Mouse (Mus musculus): ENCODE data around the gene Rad51d.

DNA sequence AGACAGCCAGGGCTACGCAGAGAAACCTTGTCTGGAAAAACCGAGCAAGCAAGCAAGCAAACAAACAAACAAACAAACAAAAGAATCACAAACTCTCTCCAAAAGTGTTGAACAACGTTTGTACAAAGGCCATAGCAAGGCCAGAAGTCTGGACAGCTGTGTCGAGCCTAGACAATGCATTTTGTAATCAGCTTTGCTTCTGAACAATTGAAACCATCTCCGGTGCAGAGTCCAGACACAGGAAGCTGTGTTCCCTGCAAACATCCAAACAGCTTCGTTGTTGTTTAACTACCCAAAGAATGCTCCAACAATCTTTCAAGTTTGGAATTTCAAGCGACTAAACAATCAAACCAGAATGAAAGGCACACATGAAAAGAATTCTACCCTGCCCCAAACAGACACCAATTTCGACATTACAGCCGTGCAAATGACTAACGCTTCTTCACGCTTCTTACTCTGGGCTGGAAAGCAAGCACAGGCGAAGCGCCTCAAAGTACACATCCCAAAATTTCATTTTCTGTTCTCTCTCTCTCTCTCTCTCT is 33.0 kb downstream of the Rad51d start:
- no peak for TF ChIP-seq POLR2A (IDR thresholded peaks at IDR 0.05; ENCODE audit: extremely low read depth, insufficient read depth, low read length)
- no peak for TF ChIP-seq CTCF (IDR thresholded peaks at IDR 0.05; ENCODE audit: low read depth, low read length)

All from liver, adult 2 months (tissue).